Mouse (Mus musculus) C2C12 (cell line): ENCODE measurements around the gene Erich6. TPM values are rescaled to one million over a fixed set of nuclear protein-coding genes. Genes with fewer than 3 reads are reported as not detected.
A peak's percentile ranks its signal among the peaks of the same experiment; 100 is the strongest.

Experiments
- H3K27me3 ChIP-seq: one replicate; pipeline ENCODE4 v1.6.1; 2011; ENCODE audit not compliant: control insufficient read depth, insufficient read depth, insufficient read length
- H3K36me3 ChIP-seq: one replicate; pipeline ENCODE4 v1.6.1; 2011; ENCODE audit not compliant: control insufficient read depth, insufficient read depth
- H3K4me3 ChIP-seq: one replicate; pipeline ENCODE4 v1.5.1; 2011; ENCODE audit warnings: mild to moderate bottlenecking, control low read depth; ENCODE audit not compliant: poor library complexity, insufficient read depth, severe bottlenecking
- H3K79me2 ChIP-seq: one replicate; pipeline ENCODE4 v1.6.1; 2011; ENCODE audit not compliant: control insufficient read depth, insufficient read depth
- H3K79me3 ChIP-seq: one replicate; pipeline ENCODE4 v1.6.1; 2011; ENCODE audit warnings: low read depth, control low read depth
- H3ac ChIP-seq: one replicate; pipeline ENCODE3; 2011; ENCODE audit warnings: low read depth; ENCODE audit not compliant: control insufficient read depth, insufficient read length
- CEBPB ChIP-seq: IDR thresholded peaks from one replicate; pipeline ENCODE4 v1.6.1; 2011; ENCODE audit warnings: low read depth, mild to moderate bottlenecking, control low read depth, moderate library complexity
- CTCF ChIP-seq: IDR thresholded peaks from one replicate; pipeline ENCODE4 v1.5.1; 2011; ENCODE audit not compliant: control insufficient read depth, insufficient read depth, insufficient read length
- FOSL1 ChIP-seq: IDR thresholded peaks from one replicate; pipeline ENCODE4 v1.8.0; 2011; ENCODE audit warnings: mild to moderate bottlenecking, low read length; ENCODE audit not compliant: poor library complexity, insufficient read depth, severe bottlenecking
- MAX ChIP-seq: IDR thresholded peaks from one replicate; pipeline ENCODE4 v1.6.1; 2011; ENCODE audit warnings: mild to moderate bottlenecking, control low read depth
- MYOD1 ChIP-seq: IDR thresholded peaks from one replicate; pipeline ENCODE4 v1.6.1; 2011; ENCODE audit warnings: low read depth; ENCODE audit not compliant: control insufficient read depth, insufficient read length
- MYOG ChIP-seq: IDR thresholded peaks from one replicate; pipeline ENCODE4 v1.6.1; 2011; ENCODE audit not compliant: control insufficient read depth, insufficient read length; ENCODE audit errors: extremely low read depth
- USF1 ChIP-seq: IDR thresholded peaks from one replicate; pipeline ENCODE4 v1.6.1; 2011; ENCODE audit warnings: low read depth, mild to moderate bottlenecking, control low read depth, moderate library complexity
- polyA plus RNA-seq: library from polyadenylated mRNA; unstranded; fragments of >200 nt; fragmentation: generic; extraction: Trizol; gene quantifications from one replicate; pipeline ENCODE4 v1.2.1, GENCODE M21; 2012; ENCODE audit warnings: missing spikeins

Gene Erich6
- polyA plus RNA-seq, 1 experiment, result 0.06 TPM

DNA sequence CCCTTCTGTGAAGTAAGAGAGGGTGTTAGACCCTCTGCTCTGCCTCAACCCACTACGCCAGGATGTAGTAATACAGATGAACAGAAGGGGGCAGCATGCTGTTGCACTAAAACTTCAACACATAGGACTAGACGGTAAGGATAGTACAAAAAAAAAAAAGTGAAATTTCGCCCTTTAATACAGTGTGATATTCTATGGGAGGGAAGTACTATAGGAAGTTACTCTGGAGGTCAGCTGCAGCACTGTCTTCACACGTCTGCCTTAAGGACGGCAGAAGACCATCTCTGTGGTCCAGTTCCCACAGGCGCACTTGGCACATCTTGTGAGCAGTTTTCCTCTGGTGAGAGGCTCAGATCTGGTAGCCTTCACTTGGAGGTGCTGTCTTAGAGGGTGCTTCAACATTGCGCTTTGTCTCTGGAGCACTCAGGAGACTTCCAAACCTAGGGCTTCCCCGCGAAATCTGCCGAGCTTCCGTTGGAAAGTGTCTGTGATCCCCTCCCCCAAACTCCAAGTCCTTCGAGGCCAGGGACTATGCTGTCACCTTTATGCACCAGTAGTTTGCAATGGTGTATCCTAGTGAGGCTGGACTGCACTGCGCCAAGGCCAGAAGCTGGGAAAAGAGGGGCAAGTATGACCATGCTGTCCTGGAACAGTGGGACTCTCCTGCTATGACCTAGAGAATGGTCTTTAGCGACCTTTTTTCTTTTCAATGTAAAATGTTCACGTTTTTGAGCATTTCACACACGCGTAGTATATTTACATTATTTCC, 18.5 kb upstream of the Erich6 start:
- Histone ChIP-seq H3K4me3 (no peak overlapping the region), H3K79me3 (no peaks in the 10 kb centered on the region), H3K27me3 (no peaks in the 10 kb centered on the region), H3K79me2 (no peaks in the 10 kb centered on the region), H3ac (no peak overlapping the region), H3K36me3 (no peaks in the 10 kb centered on the region)
- TF ChIP-seq CTCF, result peak; percentile 9
- TF ChIP-seq USF1, result no peak

DNA sequence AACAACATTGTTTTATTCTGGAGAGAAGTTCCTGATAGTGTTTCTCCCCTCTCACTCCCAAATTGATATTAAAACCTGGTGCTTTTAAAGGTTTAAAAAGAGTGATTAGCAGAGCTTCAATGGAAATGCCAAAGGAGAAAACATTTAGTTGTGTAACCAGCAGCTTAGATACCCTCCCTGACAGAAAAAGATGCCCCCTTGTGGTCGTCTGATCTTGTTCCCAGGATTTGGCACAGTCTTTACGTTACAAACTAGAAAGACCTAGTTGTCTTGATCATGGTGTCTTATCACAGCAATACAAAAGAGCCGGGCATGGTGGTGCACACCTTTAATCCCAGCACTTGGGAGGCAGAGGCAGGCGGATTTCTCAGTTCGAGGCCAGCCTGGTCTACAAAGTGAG, 16.9 kb upstream of the Erich6 start:
- H3ac ChIP-seq, result no peak overlapping the region
- TF ChIP-seq USF1 (no peak), MYOG (no peak), CTCF (no peak), FOSL1 (no peak), MYOD1 (no peak), CEBPB (no peak), MAX (no peak)
- H3K4me3 ChIP-seq, result no peak overlapping the region
- no peaks in the 10 kb centered on the region for H3K27me3 ChIP-seq
- no peaks in the 10 kb centered on the region for H3K79me2 ChIP-seq
- no peaks in the 10 kb centered on the region for H3K36me3 ChIP-seq
- H3K79me3 ChIP-seq, result no peaks in the 10 kb centered on the region

DNA sequence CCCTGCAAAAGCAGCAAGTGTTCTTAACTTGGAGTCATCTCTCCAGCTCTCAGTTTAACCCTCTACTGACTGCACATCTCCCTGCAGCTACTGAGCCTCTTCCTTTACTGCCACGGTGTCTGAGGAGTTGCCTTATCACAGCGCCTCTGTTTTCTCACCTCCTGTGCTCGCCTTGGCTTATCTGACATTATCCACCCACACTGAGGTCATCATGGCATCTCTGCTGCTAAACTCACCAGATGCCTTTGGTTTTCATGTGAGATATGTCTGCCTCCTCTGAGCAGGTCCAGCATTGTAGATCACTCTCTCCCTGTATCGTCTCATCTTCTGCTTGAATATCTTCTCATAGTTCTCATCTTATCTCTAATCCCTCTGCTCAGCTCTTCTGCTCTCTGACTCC, 13.3 kb upstream of the Erich6 start:
- Histone ChIP-seq H3K79me3 (no peaks in the 10 kb centered on the region), H3K27me3 (no peaks in the 10 kb centered on the region), H3K36me3 (no peaks in the 10 kb centered on the region), H3ac (no peak overlapping the region), H3K79me2 (no peaks in the 10 kb centered on the region), H3K4me3 (no peak overlapping the region)
- no peak for TF ChIP-seq MYOG
- TF ChIP-seq MAX, result no peak
- TF ChIP-seq MYOD1, result no peak
- TF ChIP-seq CEBPB, result no peak
- TF ChIP-seq FOSL1, result no peak
- no peak for TF ChIP-seq CTCF
- TF ChIP-seq USF1, result no peak

DNA sequence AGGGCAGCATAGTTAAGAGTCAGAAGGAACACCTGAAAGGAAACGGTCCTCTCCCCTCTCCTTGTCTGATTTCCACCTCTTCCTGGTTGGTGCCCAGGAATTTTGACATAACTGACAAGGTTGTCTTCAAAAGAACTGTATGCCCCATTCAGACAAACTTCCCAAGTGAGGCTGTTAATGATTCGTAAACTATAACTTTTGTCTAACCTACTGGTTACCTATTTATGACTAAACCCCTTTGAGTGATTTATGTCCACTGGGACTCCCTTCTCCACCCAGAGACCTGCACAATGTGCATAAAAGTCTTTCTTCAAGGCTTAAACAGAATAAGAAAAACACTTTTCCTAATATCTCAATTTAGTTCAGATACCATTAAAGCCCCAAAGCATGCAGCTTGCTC, 10.2 kb upstream of the Erich6 start:
- H3K27me3 ChIP-seq, result no peaks in the 10 kb centered on the region
- TF ChIP-seq MAX, result no peak
- no peak for TF ChIP-seq CEBPB
- no peak for TF ChIP-seq MYOG
- TF ChIP-seq FOSL1, result no peak
- no peak for TF ChIP-seq USF1
- TF ChIP-seq CTCF, result no peak
- H3K4me3 ChIP-seq, result no peak overlapping the region
- H3K79me2 ChIP-seq, result no peaks in the 10 kb centered on the region
- no peaks in the 10 kb centered on the region for H3K79me3 ChIP-seq
- H3K36me3 ChIP-seq, result no peaks in the 10 kb centered on the region
- H3ac ChIP-seq, result no peak overlapping the region

DNA sequence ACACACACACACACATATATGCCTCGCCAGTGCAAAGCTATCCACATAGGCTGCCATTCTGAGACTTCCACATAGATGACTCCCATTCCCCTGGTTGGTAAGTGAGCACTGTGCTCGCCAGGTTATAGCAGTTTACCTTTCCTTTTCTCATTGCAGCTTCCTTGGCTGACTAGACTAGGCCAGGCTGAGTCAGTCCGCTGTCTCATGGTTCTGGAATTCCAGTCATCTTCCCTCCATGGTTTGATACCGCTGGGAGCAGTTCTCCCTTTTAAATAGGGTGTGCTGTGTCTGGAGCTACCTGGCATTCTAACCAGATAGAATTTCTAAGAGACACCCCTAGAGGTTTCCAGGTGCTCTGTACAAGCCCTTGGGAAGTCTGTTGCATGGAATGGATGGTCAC, 9.2 kb upstream of the Erich6 start:
- TF ChIP-seq MYOG (no peak), MAX (no peak), MYOD1 (no peak), CTCF (no peak), FOSL1 (peak; percentile 64), CEBPB (no peak)
- H3K79me2 ChIP-seq, result no peaks in the 10 kb centered on the region
- no peak overlapping the region for H3K4me3 ChIP-seq
- H3K36me3 ChIP-seq, result no peaks in the 10 kb centered on the region
- H3K27me3 ChIP-seq, result no peaks in the 10 kb centered on the region
- H3K79me3 ChIP-seq, result no peaks in the 10 kb centered on the region
- no peak overlapping the region for H3ac ChIP-seq

DNA sequence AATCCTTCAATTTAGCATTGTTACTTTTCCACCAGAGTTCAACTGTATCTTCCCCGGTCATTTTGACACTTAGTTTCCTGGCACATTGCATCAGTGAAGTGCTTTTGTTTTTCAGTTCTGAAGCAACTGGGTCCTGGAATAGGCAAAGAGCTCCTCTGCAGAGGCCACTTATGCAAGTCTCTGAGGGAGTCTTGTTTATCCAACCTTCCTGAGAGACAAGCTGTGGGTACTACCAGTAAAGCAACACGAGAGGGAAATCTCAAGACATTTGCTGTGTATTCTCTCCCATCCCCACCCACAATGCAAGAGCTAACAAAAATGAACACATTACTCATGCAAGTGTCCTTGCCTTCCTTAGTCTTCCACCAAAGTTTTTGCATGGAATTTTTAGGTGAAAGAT, 5.3 kb downstream of the Erich6 start:
- H3K27me3 ChIP-seq, result no peaks in the 10 kb centered on the region
- H3K36me3 ChIP-seq, result no peaks in the 10 kb centered on the region
- no peak overlapping the region for H3K4me3 ChIP-seq
- no peaks in the 10 kb centered on the region for H3K79me2 ChIP-seq
- TF ChIP-seq MYOG (no peak), FOSL1 (no peak), CTCF (no peak), CEBPB (no peak), USF1 (no peak), MYOD1 (no peak), MAX (no peak)
- no peak overlapping the region for H3ac ChIP-seq
- H3K79me3 ChIP-seq, result no peaks in the 10 kb centered on the region
